Mouse (Mus musculus) CH12.LX (cell line): ENCODE data around the gene Hoxb8. TPM values are rescaled to one million over a fixed set of nuclear protein-coding genes. Genes with fewer than 3 reads are reported as not detected.

Source experiments
- DNase-seq: peaks from one replicate; pipeline ENCODE4 v3.0.0-alpha.2; 2013; ENCODE audit errors: extremely low read depth
- H3K27ac ChIP-seq: 2 replicates; pipeline ENCODE4 v1.5.1; 2012; ENCODE audit warnings: low read depth, mild to moderate bottlenecking, control low read depth, moderate library complexity; ENCODE audit not compliant: insufficient read depth
- H3K27me3 ChIP-seq: replicated peaks from 2 replicates; pipeline ENCODE3; 2012; ENCODE audit warnings: inconsistent platforms
- H3K36me3 ChIP-seq, 2 experiments: replicated peaks in 1 of 2; 2 replicates each; pipeline versions ENCODE3 to v1.6.1; 2012; ENCODE audit warnings: inconsistent platforms in 1 of 2, low read length in 1 of 2, mild to moderate bottlenecking in 1 of 2, mixed read lengths in 1 of 2, moderate library complexity in 1 of 2; ENCODE audit not compliant: control insufficient read depth in 1 of 2, insufficient read depth in 1 of 2
- H3K4me1 ChIP-seq, 2 experiments: 2 replicates each; pipeline ENCODE4 v1.6.1; 2012; ENCODE audit warnings: inconsistent platforms in 1 of 2, moderate library complexity in 1 of 2; ENCODE audit not compliant: insufficient read depth in 2 of 2, control insufficient read depth in 1 of 2
- H3K4me2 ChIP-seq: 2 replicates; pipeline ENCODE4 v1.6.1; 2012; ENCODE audit warnings: low read depth, mild to moderate bottlenecking, control low read depth; ENCODE audit not compliant: poor library complexity, insufficient read depth, severe bottlenecking
- H3K4me3 ChIP-seq, 3 experiments: fragments of 150-350 bp in 1 of 3; sonication (generic) in 1 of 3; replicated peaks in 1 of 3; 2 replicates each; pipeline versions ENCODE3 to v1.5.1; 2011 to 2012; ENCODE audit warnings: low read depth in 2 of 3, low read length in 2 of 3, mild to moderate bottlenecking in 2 of 3, moderate library complexity in 2 of 3, control low read depth in 1 of 3, improper control_type of control experiment in 1 of 3, inconsistent platforms in 1 of 3, mixed read lengths in 1 of 3; ENCODE audit not compliant: poor library complexity in 1 of 3
- H3K79me2 ChIP-seq: replicated peaks from 2 replicates; pipeline ENCODE4 v1.6.1; 2012; ENCODE audit warnings: mild to moderate bottlenecking, moderate library complexity; ENCODE audit not compliant: control insufficient read depth, poor library complexity, insufficient read depth, severe bottlenecking; ENCODE audit errors: extremely low read depth
- H3K9ac ChIP-seq: 2 replicates; pipeline ENCODE4 v1.6.1; 2012; ENCODE audit warnings: low read depth, mild to moderate bottlenecking, control low read depth, moderate library complexity; ENCODE audit not compliant: insufficient read depth
- H3K9me3 ChIP-seq: replicated peaks from 2 replicates; pipeline ENCODE3; 2012; ENCODE audit warnings: low read length, inconsistent platforms, mixed read lengths
- BHLHE40 ChIP-seq: IDR thresholded peaks from 2 replicates; pipeline ENCODE4 v1.6.1; 2011; ENCODE audit warnings: mild to moderate bottlenecking, low read depth, low read length, improper control_type of control experiment
- CHD1 ChIP-seq: IDR thresholded peaks from 2 replicates; pipeline ENCODE4 v1.6.1; 2012; ENCODE audit warnings: low read depth, low read length, improper control_type of control experiment, inconsistent platforms
- CHD2 ChIP-seq: IDR thresholded peaks from 2 replicates; pipeline ENCODE4 v1.6.1; 2011; ENCODE audit warnings: low read length, improper control_type of control experiment
- CTCF ChIP-seq, 2 experiments: IDR thresholded peaks in 1 of 2; conservative IDR thresholded peaks in 1 of 2; 2 replicates each; pipeline ENCODE4 v1.5.1; 2011 to 2012; ENCODE audit warnings: low read depth in 2 of 2, low read length in 2 of 2, improper control_type of control experiment in 1 of 2, inconsistent platforms in 1 of 2, mild to moderate bottlenecking in 1 of 2, moderate library complexity in 1 of 2
- E2F4 ChIP-seq: IDR thresholded peaks from 2 replicates; pipeline ENCODE4 v1.6.1; 2011; ENCODE audit warnings: low read depth, low read length, improper control_type of control experiment; ENCODE audit not compliant: insufficient replicate concordance
- ELF1 ChIP-seq: IDR thresholded peaks from 2 replicates; pipeline ENCODE4 v1.6.1; 2014; ENCODE audit warnings: low read depth, mild to moderate bottlenecking, inconsistent platforms, low read length, improper control_type of control experiment
- EP300 ChIP-seq: IDR thresholded peaks from 2 replicates; pipeline ENCODE4 v1.6.1; 2011; ENCODE audit warnings: low read length, improper control_type of control experiment
- ETS1 ChIP-seq: conservative IDR thresholded peaks from 2 replicates; pipeline ENCODE4 v1.6.1; 2012; ENCODE audit warnings: low read depth, mild to moderate bottlenecking, inconsistent platforms, low read length, improper control_type of control experiment, moderate library complexity
- HCFC1 ChIP-seq: IDR thresholded peaks from 2 replicates; pipeline ENCODE4 v1.6.1; 2012; ENCODE audit warnings: low read depth, mild to moderate bottlenecking, inconsistent platforms, low read length, improper control_type of control experiment
- IRF4 ChIP-seq: IDR thresholded peaks from 2 replicates; pipeline ENCODE4 v1.6.1; 2014; ENCODE audit warnings: low read depth, mild to moderate bottlenecking, inconsistent platforms, low read length, improper control_type of control experiment
- KAT2A ChIP-seq: IDR thresholded peaks from 2 replicates; pipeline ENCODE4 v1.6.1; 2012; ENCODE audit warnings: low read length, improper control_type of control experiment, inconsistent platforms; ENCODE audit not compliant: insufficient replicate concordance
- MAFK ChIP-seq: IDR thresholded peaks from 2 replicates; pipeline ENCODE4 v1.6.1; 2011; ENCODE audit warnings: low read length, improper control_type of control experiment; ENCODE audit not compliant: insufficient replicate concordance
- MAX ChIP-seq: IDR thresholded peaks from 2 replicates; pipeline ENCODE4 v1.6.1; 2011; ENCODE audit warnings: low read length, improper control_type of control experiment
- MEF2A ChIP-seq: IDR thresholded peaks from 2 replicates; pipeline ENCODE4 v1.6.1; 2014; ENCODE audit warnings: low read depth, mild to moderate bottlenecking, inconsistent platforms, low read length, improper control_type of control experiment, borderline replicate concordance
- MXI1 ChIP-seq: IDR thresholded peaks from 2 replicates; pipeline ENCODE4 v1.6.1; 2011; ENCODE audit warnings: mild to moderate bottlenecking, low read depth, low read length, improper control_type of control experiment
- NELFE ChIP-seq: IDR thresholded peaks from 2 replicates; pipeline ENCODE4 v1.6.1; 2011; ENCODE audit warnings: low read depth, low read length, improper control_type of control experiment
- NRF1 ChIP-seq: IDR thresholded peaks from 2 replicates; pipeline ENCODE4 v1.6.1; 2014; ENCODE audit warnings: low read depth, mild to moderate bottlenecking, inconsistent platforms, low read length, improper control_type of control experiment, moderate library complexity
- PAX5 ChIP-seq: IDR thresholded peaks from 2 replicates; pipeline ENCODE4 v1.6.1; 2012; ENCODE audit warnings: low read length, inconsistent platforms, mixed read lengths
- POLR2A ChIP-seq: IDR thresholded peaks from 2 replicates; pipeline ENCODE4 v1.6.1; 2011; ENCODE audit warnings: low read depth, mild to moderate bottlenecking, improper control_type of control experiment, low read length
- RAD21 ChIP-seq: IDR thresholded peaks from 2 replicates; pipeline ENCODE4 v1.6.1; 2011; ENCODE audit warnings: low read depth, mild to moderate bottlenecking, low read length, improper control_type of control experiment, moderate library complexity
- RCOR1 ChIP-seq: conservative IDR thresholded peaks from 2 replicates; pipeline ENCODE4 v1.6.1; 2012; ENCODE audit warnings: low read depth, mild to moderate bottlenecking, inconsistent platforms, low read length, improper control_type of control experiment
- SIN3A ChIP-seq: IDR thresholded peaks from 2 replicates; pipeline ENCODE4 v1.6.1; 2012; ENCODE audit warnings: low read length, improper control_type of control experiment, inconsistent platforms
- SMC3 ChIP-seq: IDR thresholded peaks from 2 replicates; pipeline ENCODE4 v1.6.1; 2011; ENCODE audit warnings: low read depth, low read length, improper control_type of control experiment
- TBP ChIP-seq: conservative IDR thresholded peaks from 2 replicates; pipeline ENCODE4 v1.6.1; 2011; ENCODE audit warnings: low read depth, low read length, improper control_type of control experiment
- TCF12 ChIP-seq: IDR thresholded peaks from 2 replicates; pipeline ENCODE4 v1.6.1; 2014; ENCODE audit warnings: low read depth, mild to moderate bottlenecking, inconsistent platforms, low read length, improper control_type of control experiment
- UBTF ChIP-seq: IDR thresholded peaks from 2 replicates; pipeline ENCODE4 v1.6.1; 2012; ENCODE audit warnings: low read depth, mild to moderate bottlenecking, inconsistent platforms, low read length, improper control_type of control experiment, moderate library complexity
- USF1 ChIP-seq: IDR thresholded peaks from 2 replicates; pipeline ENCODE4 v1.6.1; 2014; ENCODE audit warnings: low read depth, mild to moderate bottlenecking, inconsistent platforms, low read length, improper control_type of control experiment
- USF2 ChIP-seq: conservative IDR thresholded peaks from 2 replicates; pipeline ENCODE4 v1.6.1; 2011; ENCODE audit warnings: low read depth, low read length, improper control_type of control experiment
- ZMIZ1 ChIP-seq: IDR thresholded peaks from 2 replicates; pipeline ENCODE4 v1.6.1; 2012; ENCODE audit warnings: low read depth, mild to moderate bottlenecking, inconsistent platforms, low read length, improper control_type of control experiment
- dilution Hi-C: fragments of 300-500 bp; cut with MboI; formaldehyde crosslinking; loops from 2 replicates; pipeline ENCODE4 v1.14.3; 2020; ENCODE audit warnings: low sequenced_read_pairs; ENCODE audit not compliant: extremely low pct_unique_long_range_greater_than_20kb, extremely low pct_ligation_motif_present
- in situ Hi-C: fragments of 300-500 bp; cut with MboI; formaldehyde crosslinking; loops from 3 replicates; pipeline ENCODE4 v1.14.3; 2019; ENCODE audit warnings: low sequenced_read_pairs, low pct_ligation_motif_present, low pct_unique_long_range_greater_than_20kb, mixed read lengths
- polyA plus RNA-seq: library from polyadenylated mRNA; unstranded; fragments of >175 nt; gene quantifications from 2 replicates; pipeline ENCODE4 v1.2.1, GENCODE M21; 2012; ENCODE audit warnings: low read depth; ENCODE audit not compliant: insufficient read length
- total RNA-seq, 2 experiments: library from RNA; depleted of rRNA; stranded (reverse); fragments of 300-350 nt in 1 of 2; fragments of >200 nt in 1 of 2; gene quantifications; 2 replicates each; pipeline ENCODE4 v1.2.3; 2012 to 2014

Gene Hoxb8
- total and polyA plus RNA-seq, 3 experiments = not detected

GRCm38 (mm10) chr11:96291681-96292564 is 10.2 kb downstream of the Hoxb8 start, which contains the start of gene Hoxb6:
Gene Hoxb6, plus strand, starts transcription at chr11:96292476.
- TF ChIP-seq EP300 (no peak), MXI1 (peak; percentile 18; the same call in 1 of the 2 replicates), USF1 (peak; percentile 77), USF2 (peak; percentile 51; the same call in 1 of the 2 replicates), SIN3A (0 out of 2 replicates have a peak, but pooled peaks have one; percentile 16)
- in situ Hi-C loops = loop anchor here (10.0 kb wide), 1 partner anchor 573 kb away; no protein-coding TSS in a partner anchor
- H3K79me2 ChIP-seq = no peaks in the 10 kb centered on the region
- H3K4me1 ChIP-seq = peaks cover 2 to 35% of the 10 kb centered on the region in 2 experiments; a peak in 2 of 4 replicates
- H3K9ac ChIP-seq = peak within 1 kb of the TSS; percentile 82
- no peak within 1 kb of the TSS for H3K27ac ChIP-seq
- H3K36me3 ChIP-seq = no peaks in the 10 kb centered on the region
- peak within 1 kb of the TSS; percentile 91 for H3K4me2 ChIP-seq
- H3K4me3 ChIP-seq = peak within 1 kb of the TSS; percentile 38 to 62 (median 53)
- peaks cover 3% of the 10 kb centered on the region for H3K9me3 ChIP-seq
- DNase-seq = no peak
- peaks cover 92% of the 10 kb centered on the region for H3K27me3 ChIP-seq
- dilution Hi-C loops = no loop called here

DNA sequence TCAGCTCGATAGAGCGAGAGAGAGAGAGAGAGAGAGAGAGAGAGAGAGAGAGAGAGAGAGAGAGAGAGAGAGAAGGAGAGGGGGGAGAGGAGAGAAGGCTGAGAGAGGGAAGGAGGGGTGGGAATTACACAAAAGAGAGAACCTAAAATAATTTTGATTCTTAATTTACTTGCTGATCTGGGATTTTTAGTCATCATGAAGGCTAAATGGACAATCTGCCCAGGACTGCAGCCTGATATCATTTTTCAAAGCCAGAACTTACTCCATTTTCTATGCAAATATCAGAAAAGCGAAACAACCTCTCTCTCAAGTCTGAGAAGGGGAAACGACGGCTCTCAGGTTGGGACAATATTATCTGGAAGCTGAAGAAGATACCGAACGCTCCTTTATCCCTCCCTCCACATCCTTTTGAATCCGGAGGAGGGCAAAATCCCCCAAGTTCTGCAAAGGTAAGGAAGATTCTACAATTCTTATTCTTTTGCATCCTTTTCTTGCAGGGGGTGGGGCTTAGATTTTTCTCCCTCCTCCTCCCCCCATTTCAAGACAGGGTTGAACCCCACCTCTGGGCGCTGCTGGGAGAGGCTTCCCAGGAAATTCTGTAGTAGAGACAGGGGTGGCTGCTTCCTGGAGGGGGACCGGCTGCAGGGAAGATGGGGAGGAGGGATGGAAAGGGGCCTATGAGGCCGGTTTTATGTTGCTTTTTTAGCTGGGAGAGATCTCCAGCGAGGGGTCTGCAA is 11.0 kb downstream of the Hoxb8 start:
- in situ Hi-C loops (loop anchor here (10.0 kb wide), 1 partner anchor 572 kb away; no protein-coding TSS in a partner anchor), dilution Hi-C loops (no loop called here)
- peaks cover 2 to 35% of the 10 kb centered on the region in 2 experiments; a peak in 2 of 4 replicates for H3K4me1 ChIP-seq
- DNase-seq = peak; percentile 45
- H3K27me3 ChIP-seq = peaks cover 92% of the 10 kb centered on the region
- peak overlapping the region; percentile 82 for H3K9ac ChIP-seq
- no peak overlapping the region for H3K27ac ChIP-seq
- H3K9me3 ChIP-seq = no peaks in the 10 kb centered on the region
- no peaks in the 10 kb centered on the region for H3K36me3 ChIP-seq
- peak overlapping the region; percentile 91 for H3K4me2 ChIP-seq
- peak overlapping the region; percentile 38 to 62 (median 53) for H3K4me3 ChIP-seq
- H3K79me2 ChIP-seq = no peaks in the 10 kb centered on the region
- TF ChIP-seq MAX (no peak), SMC3 (no peak), RAD21 (no peak), CTCF (conservative IDR thresholded peaks at IDR 0.05 in 1 of 2, IDR thresholded peaks at IDR 0.05 in 1 of 2; ENCODE audit: low read depth in 2 of 2, low read length in 2 of 2) (no peak), ELF1 (peak; percentile 54; the same call in 1 of the 2 replicates), HCFC1 (peak; percentile 74), TBP (0 out of 2 replicates have a peak, but pooled peaks have one; percentile 46), PAX5 (no peak), UBTF (no peak), POLR2A (no peak), CHD1 (no peak), BHLHE40 (peak; percentile 2; the same call in 1 of the 2 replicates), E2F4 (0 out of 2 replicates have a peak, but pooled peaks have one; percentile 57), MEF2A (no peak), RCOR1 (no peak), IRF4 (no peak; the same call in 1 of the 2 replicates), TCF12 (peak; percentile 25; the same call in 1 of the 2 replicates), CHD2 (no peak), NELFE (no peak), USF2 (no peak), ETS1 (no peak), NRF1 (no peak), EP300 (peak; percentile 39), MAFK (no peak), ZMIZ1 (no peak), KAT2A (no peak)
